Comparison of ENCODE assay signal across 13 mouse cellular contexts in genomic region chr5:46830797-46831618, GRCm38 (mm10).
A peak's percentile ranks its signal among the peaks of the same experiment; 100 is the strongest.
DNase-seq lines count a peak whose midpoint lies in the region; ATAC-seq and TF ChIP-seq lines count a peak whose summit lies in the region.
"Had no signal": no experiment of that assay in that cellular context is flagged by ENCODE, and none has a peak within 500 bp of the region (broad histone marks: within the 10 kb centered on the region; RNA-seq: fewer than 3 reads in every experiment).

No protein-coding gene starts in this region.

- ATAC-seq in hindbrain, embryonic 12.5 days (ENCODE audit: low FRiP score): peak; percentile 80
- peak; percentile 85 for ATAC-seq in midbrain, embryonic 13.5 days
- ATAC-seq: Patski had no signal

- H3K4me2 ChIP-seq in hindbrain, embryonic 12.5 days (replicated peaks): no peak overlapping the region
- no peak overlapping the region for H3K4me2 ChIP-seq in midbrain, embryonic 13.5 days (replicated peaks)
- H3K4me2 ChIP-seq: hindbrain, embryonic 15.5 days; limb, embryonic 12.5 days had no signal

- DNase-seq in brain, embryonic 14.5 days (ENCODE audit: low read depth): peak; percentile 72
- DNase-seq in embryo, embryonic 11 days: peak; percentile 53
- DNase-seq in kidney, adult 18-20 months: no peak
- no peak for DNase-seq in testis, postnatal 10 days (ENCODE audit: low spot score)
- DNase-seq in yolk sac, embryonic 10.5 days (ENCODE audit: low spot score): no peak
- DNase-seq in left cerebral cortex, adult 18-20 months (ENCODE audit: low spot score in 2 of 2): no peak
- DNase-seq: cerebellum, postnatal 10 days had no signal

- H3K4me1 ChIP-seq in hindbrain, embryonic 12.5 days: peaks cover 8% of the 10 kb centered on the region
- peaks cover 21% of the 10 kb centered on the region for H3K4me1 ChIP-seq in midbrain, embryonic 13.5 days (replicated peaks)
- H3K4me1 ChIP-seq: hindbrain, embryonic 15.5 days; limb, embryonic 12.5 days had no signal

- H3K36me3 ChIP-seq in hindbrain, embryonic 12.5 days: no peaks in the 10 kb centered on the region
- no peaks in the 10 kb centered on the region for H3K36me3 ChIP-seq in midbrain, embryonic 13.5 days
- H3K36me3 ChIP-seq: hindbrain, embryonic 15.5 days; limb, embryonic 12.5 days had no signal

- WGBS in hindbrain, embryonic 12.5 days: 35% methylated on average over 9 of the region's 9 CpGs
- WGBS in midbrain, embryonic 13.5 days: 10% methylated on average over 9 of the region's 9 CpGs

- no peak for TF ChIP-seq CTCF in brain, embryonic 14.5 days (IDR thresholded peaks at IDR 0.05; ENCODE audit: borderline replicate concordance, extremely low read depth, insufficient read depth, insufficient read length)

- no peaks in the 10 kb centered on the region for H3K9me3 ChIP-seq in hindbrain, embryonic 12.5 days (replicated peaks)
- no peaks in the 10 kb centered on the region for H3K9me3 ChIP-seq in midbrain, embryonic 13.5 days
- H3K9me3 ChIP-seq: hindbrain, embryonic 15.5 days; limb, embryonic 12.5 days had no signal

- H3K4me3 ChIP-seq in hindbrain, embryonic 12.5 days: no peak overlapping the region
- H3K4me3 ChIP-seq in midbrain, embryonic 13.5 days (replicated peaks): no peak overlapping the region
- H3K4me3 ChIP-seq: hindbrain, embryonic 15.5 days; limb, embryonic 12.5 days had no signal

- TF ChIP-seq POLR2A in brain, embryonic 14.5 days (IDR thresholded peaks at IDR 0.05; ENCODE audit: borderline replicate concordance, extremely low read depth, insufficient read depth, insufficient read length, poor library complexity, severe bottlenecking): no peak

- no peak overlapping the region for H3K9ac ChIP-seq in hindbrain, embryonic 12.5 days
- H3K9ac ChIP-seq in midbrain, embryonic 13.5 days (replicated peaks): no peak overlapping the region
- H3K9ac ChIP-seq: hindbrain, embryonic 15.5 days; limb, embryonic 12.5 days had no signal

- H3K27ac ChIP-seq in hindbrain, embryonic 12.5 days: peak overlapping the region; percentile 48; the same call in 1 of the 2 replicates
- peak overlapping the region; percentile 48 for H3K27ac ChIP-seq in midbrain, embryonic 13.5 days
- H3K27ac ChIP-seq: hindbrain, embryonic 15.5 days; kidney, postnatal 0 days; limb, embryonic 12.5 days had no signal

- H3K27me3 ChIP-seq in hindbrain, embryonic 12.5 days: peaks cover 6% of the 10 kb centered on the region; the same call in 1 of the 2 replicates
- H3K27me3 ChIP-seq in midbrain, embryonic 13.5 days: peaks cover 10% of the 10 kb centered on the region
- H3K27me3 ChIP-seq: hindbrain, embryonic 15.5 days; limb, embryonic 12.5 days; Patski had no signal

Comparison
In these comparisons a context has a peak if more than half of its experiments do, and no peak if none do; other contexts are left out.
1. DNase-seq: peak in brain, embryonic 14.5 days (single experiment) and embryo, embryonic 11 days (single experiment); none in kidney, adult 18-20 months (single experiment), testis, postnatal 10 days (single experiment), yolk sac, embryonic 10.5 days (single experiment) and left cerebral cortex, adult 18-20 months (0 of 2).